Mouse (Mus musculus) hindbrain, embryonic 15.5 days (tissue): Measurements from ENCODE around the gene Gimap7. TPM values are rescaled to one million over a fixed set of nuclear protein-coding genes. Genes with fewer than 3 reads are reported as not detected.

Experiments used
- ATAC-seq: fragments of 200-750 bp; cut with Nextera tagmentation; 2 replicates; pipeline ENCODE4 v1.8.0; 2017; ENCODE audit warnings: low read depth, moderate number of reproducible peaks, moderate TSS enrichment; ENCODE audit not compliant: low FRiP score
- H3K27ac ChIP-seq: fragments of 300-500 bp; sonication (generic); replicated peaks from 2 replicates; pipeline ENCODE4 v1.5.1; 2015; ENCODE audit warnings: mild to moderate bottlenecking, inconsistent platforms
- H3K27me3 ChIP-seq: fragments of 300-500 bp; sonication (generic); 2 replicates; pipeline ENCODE4 v1.6.1; 2015; ENCODE audit warnings: control low read depth, inconsistent platforms
- H3K36me3 ChIP-seq: fragments of 300-500 bp; sonication (generic); 2 replicates; pipeline ENCODE4 v1.6.1; 2015; ENCODE audit warnings: control low read depth, inconsistent platforms
- H3K4me1 ChIP-seq: fragments of 300-500 bp; sonication (generic); replicated peaks from 2 replicates; pipeline ENCODE4 v1.6.1; 2015; ENCODE audit warnings: control low read depth, inconsistent platforms
- H3K4me2 ChIP-seq: fragments of 300-500 bp; sonication (generic); 2 replicates; pipeline ENCODE4 v1.6.1; 2015; ENCODE audit warnings: moderate library complexity, mild to moderate bottlenecking, inconsistent platforms
- H3K4me3 ChIP-seq: fragments of 300-500 bp; sonication (generic); 2 replicates; pipeline ENCODE4 v1.5.1; 2015; ENCODE audit warnings: mild to moderate bottlenecking, inconsistent platforms
- H3K9ac ChIP-seq: fragments of 300-500 bp; sonication (generic); 2 replicates; pipeline ENCODE4 v1.6.1; 2015; ENCODE audit warnings: inconsistent platforms
- H3K9me3 ChIP-seq: fragments of 300-500 bp; sonication (generic); 2 replicates; pipeline ENCODE4 v1.6.1; 2016; ENCODE audit warnings: control low read depth, inconsistent platforms
- WGBS: fragments of 180-500 bp; shearing (Covaris S2); methylation state at CpG from one replicate; pipeline ENCODE4 v1.1.7; 2015; 5-methylcytosine and 5-hydroxymethylcytosine counted together
- polyA plus RNA-seq: library from polyadenylated mRNA; unstranded; fragments of >200 nt; fragmentation: Nextera tagmentation; extraction: Ambion mirVana; gene quantifications from 2 replicates; pipeline ENCODE4 v1.2.1, GENCODE M21; 2015

The Gimap7 gene
- polyA plus RNA-seq, 1 experiment from 2014 or later, result not detected

DNA sequence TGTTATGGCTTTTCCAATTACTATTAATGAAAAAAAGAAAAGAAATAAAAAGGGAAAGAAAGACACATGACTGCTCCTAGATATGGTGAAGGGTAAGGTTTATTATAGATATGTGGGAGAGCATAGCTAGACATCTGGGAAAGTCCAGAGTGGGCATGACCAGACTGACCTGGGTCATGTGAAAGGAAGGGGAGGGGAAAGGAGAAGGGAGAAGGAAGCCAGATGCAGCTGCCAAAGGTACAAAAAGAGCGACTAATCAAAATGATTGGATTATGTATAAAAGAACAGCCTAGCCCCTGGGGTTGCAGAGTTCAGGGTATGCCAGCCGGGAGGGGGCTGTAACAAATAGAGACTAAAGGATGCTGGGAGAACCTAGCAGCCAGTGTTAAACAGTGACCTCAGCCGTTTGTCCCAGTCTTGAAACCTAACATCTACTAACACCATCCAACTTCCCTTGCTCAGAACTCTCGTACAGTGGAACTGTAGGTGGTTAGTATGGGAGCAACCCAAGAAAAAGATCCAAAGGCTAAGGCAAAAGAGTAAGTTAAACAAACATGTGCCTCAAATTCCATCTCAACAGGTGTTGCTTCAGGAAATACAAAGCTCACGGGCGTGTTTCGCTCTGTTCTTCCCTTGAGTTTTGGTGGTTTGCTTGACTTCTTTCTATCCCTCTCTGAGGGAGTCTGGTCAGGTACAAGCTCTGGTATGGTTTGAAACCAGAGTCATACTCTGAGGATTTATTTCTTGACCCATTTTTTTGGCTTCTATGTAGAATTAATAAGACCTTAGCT, 20.2 kb upstream of the Gimap7 start:
- Histone ChIP-seq H3K4me2 (no peak overlapping the region), H3K9me3 (no peaks in the 10 kb centered on the region), H3K36me3 (no peaks in the 10 kb centered on the region), H3K4me3 (no peak overlapping the region), H3K9ac (no peak overlapping the region), H3K27ac (no peak overlapping the region), H3K27me3 (no peaks in the 10 kb centered on the region), H3K4me1 (no peaks in the 10 kb centered on the region)
- no peak for ATAC-seq
- 82% methylated on average over 7 of the region's 7 CpGs for WGBS

DNA sequence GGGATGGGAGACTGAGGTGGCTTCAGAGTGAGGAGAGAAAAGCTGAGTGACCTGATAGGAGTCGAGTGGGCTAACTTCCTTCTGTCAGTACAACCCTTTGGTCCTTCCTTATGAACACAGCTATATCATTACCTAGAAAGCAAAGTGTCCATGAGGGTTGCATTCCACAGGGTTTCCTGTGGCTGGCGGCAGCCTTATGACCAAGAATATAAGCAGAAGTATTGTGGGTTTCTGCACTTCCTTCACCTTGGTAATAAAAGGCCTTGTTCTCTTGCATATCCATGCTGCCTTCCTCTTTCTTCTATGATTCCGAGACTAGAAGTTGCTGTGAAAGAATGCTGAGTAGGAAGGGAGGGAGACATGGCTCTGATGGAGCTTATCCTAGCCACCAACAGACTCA, 19.5 kb upstream of the Gimap7 start:
- Histone ChIP-seq H3K27ac (no peak overlapping the region), H3K4me2 (no peak overlapping the region), H3K4me1 (no peaks in the 10 kb centered on the region), H3K4me3 (no peak overlapping the region), H3K36me3 (no peaks in the 10 kb centered on the region), H3K9ac (no peak overlapping the region), H3K27me3 (no peaks in the 10 kb centered on the region), H3K9me3 (no peaks in the 10 kb centered on the region)
- no peak for ATAC-seq
- 88% methylated on average over 3 of the region's 3 CpGs for WGBS

- Histone ChIP-seq H3K27ac (no peak overlapping the region), H3K36me3 (no peaks in the 10 kb centered on the region), H3K4me2 (no peak overlapping the region), H3K4me1 (no peaks in the 10 kb centered on the region), H3K27me3 (no peaks in the 10 kb centered on the region), H3K9me3 (no peaks in the 10 kb centered on the region), H3K4me3 (no peak overlapping the region), H3K9ac (no peak overlapping the region)
- no peak for ATAC-seq
- WGBS, result 63% methylated on average over 5 of the region's 5 CpGs
Observed at GRCm38 (mm10) chr6:48700251-48701075, 18.0 kb upstream of the Gimap7 start.

DNA sequence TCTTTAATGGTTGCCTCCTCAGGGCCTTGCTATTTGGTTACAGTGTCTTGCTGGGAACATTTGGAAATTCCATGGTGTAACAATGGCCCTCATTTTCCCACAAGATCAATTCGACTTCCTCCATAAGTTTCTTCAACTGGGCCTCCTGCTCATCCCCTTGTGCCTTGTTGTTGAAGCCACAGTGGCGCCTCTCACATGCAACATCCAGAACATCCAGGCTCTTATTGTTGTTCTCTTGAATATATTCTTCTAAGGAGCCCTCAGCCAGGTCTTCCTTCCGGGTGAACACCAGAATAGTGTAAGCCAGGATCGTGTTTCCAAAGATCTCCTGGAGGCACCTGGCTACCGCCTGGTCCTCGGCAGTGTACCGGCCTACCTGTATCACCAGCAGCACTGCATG, 16.3 kb upstream of the Gimap7 start:
- 87% methylated on average over 7 of the region's 7 CpGs for WGBS
- H3K4me3 ChIP-seq, result no peak overlapping the region
- H3K4me2 ChIP-seq, result no peak overlapping the region
- H3K4me1 ChIP-seq, result no peaks in the 10 kb centered on the region
- no peaks in the 10 kb centered on the region for H3K27me3 ChIP-seq
- no peaks in the 10 kb centered on the region for H3K9me3 ChIP-seq
- no peak overlapping the region for H3K9ac ChIP-seq
- no peak overlapping the region for H3K27ac ChIP-seq
- no peak for ATAC-seq
- no peaks in the 10 kb centered on the region for H3K36me3 ChIP-seq

DNA sequence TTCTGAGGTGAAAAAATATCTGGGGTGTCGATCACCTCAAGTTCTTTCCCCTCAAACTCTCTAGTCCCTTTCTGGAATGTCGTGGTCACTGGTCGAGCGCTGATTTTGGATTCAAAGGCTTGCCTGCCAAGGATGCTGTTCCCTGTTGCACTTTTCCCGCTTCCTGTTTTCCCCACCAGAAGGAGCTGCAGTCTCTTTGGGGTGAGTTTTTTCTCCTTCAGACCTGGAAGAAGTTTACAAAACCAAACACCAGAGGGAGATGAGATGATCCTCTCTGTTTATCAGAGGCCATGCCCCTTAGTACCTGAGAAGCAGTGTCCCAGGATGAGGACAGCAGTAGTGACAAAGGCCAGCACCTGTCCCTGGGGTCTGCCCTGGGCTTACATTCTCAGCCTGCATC, 15.8 kb upstream of the Gimap7 start:
- Histone ChIP-seq H3K27me3 (no peaks in the 10 kb centered on the region), H3K9ac (no peak overlapping the region), H3K36me3 (no peaks in the 10 kb centered on the region), H3K4me1 (no peaks in the 10 kb centered on the region), H3K27ac (no peak overlapping the region), H3K9me3 (no peaks in the 10 kb centered on the region), H3K4me3 (no peak overlapping the region), H3K4me2 (no peak overlapping the region)
- WGBS, result 75% methylated on average over 5 of the region's 5 CpGs
- no peak for ATAC-seq

- H3K27ac ChIP-seq, result no peak overlapping the region
- H3K4me1 ChIP-seq, result no peaks in the 10 kb centered on the region
Observed at GRCm38 (mm10) chr6:48704146-48704545, 14.3 kb upstream of the Gimap7 start.

GRCm38 (mm10) chr6:48706130-48706529, 12.3 kb upstream of the Gimap7 start:
- 68% methylated on average over 3 of the region's 3 CpGs for WGBS
- Histone ChIP-seq H3K36me3 (no peaks in the 10 kb centered on the region), H3K4me3 (no peak overlapping the region), H3K9me3 (no peaks in the 10 kb centered on the region), H3K4me2 (no peak overlapping the region), H3K4me1 (no peaks in the 10 kb centered on the region), H3K9ac (no peak overlapping the region), H3K27ac (no peak overlapping the region), H3K27me3 (no peaks in the 10 kb centered on the region)
- ATAC-seq, result no peak

More at GRCm38 (mm10) chr6:48704146-48704545, 14.3 kb upstream of the Gimap7 start:
- Histone ChIP-seq H3K36me3 (no peaks in the 10 kb centered on the region), H3K9ac (no peak overlapping the region), H3K4me2 (no peak overlapping the region), H3K27me3 (no peaks in the 10 kb centered on the region), H3K9me3 (no peaks in the 10 kb centered on the region), H3K4me3 (no peak overlapping the region)
- ATAC-seq, result no peak

DNA sequence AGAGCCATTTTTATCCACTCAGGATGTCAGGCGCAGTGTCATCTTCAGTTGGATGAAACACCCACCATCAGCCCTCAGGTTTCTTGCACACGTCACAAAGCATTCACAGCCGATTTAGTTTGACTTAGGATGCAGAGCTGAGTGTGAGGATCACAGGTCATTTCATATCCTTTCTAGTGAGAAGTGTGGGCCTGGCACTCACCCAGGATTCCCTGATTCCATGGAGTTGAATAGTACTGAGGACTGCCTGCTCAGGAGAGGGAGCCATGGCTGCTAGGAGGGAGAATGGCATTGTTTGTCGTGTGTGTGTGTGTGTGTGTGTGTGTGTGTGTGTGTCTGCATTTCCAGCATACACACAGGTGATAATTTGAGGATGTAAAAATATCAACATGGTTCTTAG, 1.9 kb downstream of the Gimap7 start:
- no peaks in the 10 kb centered on the region for H3K9me3 ChIP-seq
- no peak overlapping the region for H3K4me3 ChIP-seq
- peaks cover 2% of the 10 kb centered on the region; the same call in 1 of the 2 replicates for H3K4me1 ChIP-seq
- ATAC-seq, result no peak
- no peak overlapping the region for H3K4me2 ChIP-seq
- H3K27me3 ChIP-seq, result no peaks in the 10 kb centered on the region
- no peaks in the 10 kb centered on the region for H3K36me3 ChIP-seq
- H3K27ac ChIP-seq, result no peak overlapping the region
- no peak overlapping the region for H3K9ac ChIP-seq
- 75% methylated on average over 4 of the region's 4 CpGs for WGBS

GRCm38 (mm10) chr6:48723468-48723867, 5.0 kb downstream of the Gimap7 start:
- no peaks in the 10 kb centered on the region for H3K27me3 ChIP-seq
- H3K4me2 ChIP-seq, result no peak overlapping the region
- no peak for ATAC-seq
- H3K9me3 ChIP-seq, result no peaks in the 10 kb centered on the region
- 92% methylated on average over 8 of the region's 8 CpGs for WGBS
- H3K4me3 ChIP-seq, result no peak overlapping the region
- no peak overlapping the region for H3K9ac ChIP-seq
- no peak overlapping the region for H3K27ac ChIP-seq
- no peaks in the 10 kb centered on the region for H3K36me3 ChIP-seq
- H3K4me1 ChIP-seq, result peaks cover 5% of the 10 kb centered on the region

DNA sequence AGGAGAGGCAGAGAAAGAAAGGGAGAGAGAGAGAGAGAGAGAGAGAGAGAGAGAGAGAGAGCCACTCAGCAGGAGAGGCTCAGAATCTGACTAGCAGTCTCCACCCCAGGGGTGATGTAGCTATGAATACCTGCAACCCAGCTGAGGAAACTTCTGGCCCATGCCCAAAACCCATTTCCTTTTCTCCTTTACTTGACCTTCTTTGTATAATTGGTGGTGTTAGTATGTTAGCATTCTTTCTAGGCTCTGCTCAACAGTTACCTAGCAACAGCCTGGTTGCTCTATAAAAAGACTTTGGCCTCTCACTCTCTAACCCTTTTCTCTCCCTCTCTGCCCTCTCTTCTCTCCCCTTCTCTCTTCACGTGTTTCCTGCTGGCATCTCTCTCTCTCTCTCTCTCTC, 7.1 kb downstream of the Gimap7 start:
- H3K9ac ChIP-seq, result no peak overlapping the region
- WGBS, result 0% methylated on average over 1 of the region's 1 CpGs
- no peaks in the 10 kb centered on the region for H3K9me3 ChIP-seq
- H3K36me3 ChIP-seq, result no peaks in the 10 kb centered on the region
- ATAC-seq, result no peak
- H3K4me1 ChIP-seq, result peaks cover 5% of the 10 kb centered on the region
- H3K27ac ChIP-seq, result no peak overlapping the region
- no peak overlapping the region for H3K4me3 ChIP-seq
- no peak overlapping the region for H3K4me2 ChIP-seq
- no peaks in the 10 kb centered on the region for H3K27me3 ChIP-seq

DNA sequence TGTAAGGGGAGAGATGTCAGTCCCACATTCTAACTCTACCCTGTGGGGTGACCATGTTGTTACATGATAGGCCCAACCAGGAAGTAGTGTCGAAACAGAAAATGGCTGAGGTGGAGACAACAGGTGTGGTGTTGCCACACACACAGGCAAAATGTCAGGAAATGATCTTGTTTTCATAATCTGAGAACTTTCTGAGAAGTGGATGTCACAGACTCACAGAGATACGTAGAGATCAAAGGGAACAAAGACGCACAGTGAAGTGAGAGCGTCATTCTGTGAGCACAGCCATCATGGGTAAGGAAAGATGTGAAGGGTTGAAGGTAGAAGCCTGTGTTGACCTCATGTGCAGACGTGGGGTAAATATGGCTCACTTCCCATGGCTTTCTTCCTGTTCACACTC, 9.3 kb downstream of the Gimap7 start:
- Histone ChIP-seq H3K4me2 (no peak overlapping the region), H3K36me3 (no peaks in the 10 kb centered on the region), H3K4me1 (peaks cover 5% of the 10 kb centered on the region), H3K9ac (no peak overlapping the region), H3K27me3 (no peaks in the 10 kb centered on the region), H3K4me3 (no peak overlapping the region), H3K9me3 (no peaks in the 10 kb centered on the region), H3K27ac (no peak overlapping the region)
- no peak for ATAC-seq
- 91% methylated on average over 5 of the region's 5 CpGs for WGBS

DNA sequence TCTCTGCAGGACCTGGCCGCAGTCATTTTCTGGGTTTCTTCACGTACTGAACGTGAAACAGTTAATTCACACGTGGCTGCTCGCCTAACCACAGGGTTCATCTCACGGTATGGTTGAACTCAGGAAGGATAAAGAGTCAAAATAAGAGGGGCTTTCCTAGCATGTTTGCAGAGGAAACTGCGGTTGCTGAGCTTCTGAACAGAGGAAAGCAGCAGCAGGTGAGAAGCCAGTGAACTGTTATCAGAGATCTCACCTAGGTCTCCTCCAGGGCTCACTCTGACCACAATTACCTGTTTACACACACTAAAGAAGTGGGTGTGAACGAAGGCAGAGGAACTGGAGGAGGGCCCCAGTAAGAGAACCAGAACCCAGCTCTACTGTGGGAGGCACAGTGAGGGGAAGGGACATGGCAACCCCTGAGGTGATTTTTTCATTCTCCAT, 14.5 kb downstream of the Gimap7 start:
- Histone ChIP-seq H3K36me3 (no peaks in the 10 kb centered on the region), H3K4me1 (no peaks in the 10 kb centered on the region), H3K27ac (no peak overlapping the region), H3K9ac (no peak overlapping the region), H3K4me3 (no peak overlapping the region), H3K4me2 (no peak overlapping the region), H3K27me3 (no peaks in the 10 kb centered on the region), H3K9me3 (no peaks in the 10 kb centered on the region)
- 56% methylated on average over 8 of the region's 8 CpGs for WGBS
- ATAC-seq, result no peak
